Mouse (Mus musculus) kidney, embryonic 14.5 days (tissue): ENCODE measurements around the gene Rcc2. TPM values are rescaled to one million over a fixed set of nuclear protein-coding genes. Genes with fewer than 3 reads are reported as not detected.

ENCODE experiments used
- ATAC-seq: fragments of 200-750 bp; cut with Nextera tagmentation; 2 replicates; pipeline ENCODE4 v1.8.0; 2017; ENCODE audit warnings: moderate number of reproducible peaks, mild to moderate bottlenecking, moderate TSS enrichment, moderate library complexity; ENCODE audit not compliant: low FRiP score, low TSS enrichment
- H3K27ac ChIP-seq: fragments of 300-500 bp; sonication (generic); 2 replicates; pipeline ENCODE4 v1.5.1; 2014; ENCODE audit warnings: low read depth, mild to moderate bottlenecking, low read length, moderate library complexity, mixed read lengths
- H3K27me3 ChIP-seq: fragments of 300-500 bp; sonication (generic); 2 replicates; pipeline ENCODE4 v1.6.1; 2014; ENCODE audit warnings: mild to moderate bottlenecking, low read length; ENCODE audit not compliant: control insufficient read depth, insufficient read depth
- H3K36me3 ChIP-seq: fragments of 300-500 bp; sonication (generic); 2 replicates; pipeline ENCODE4 v1.6.1; 2014; ENCODE audit warnings: low read length, mixed read lengths; ENCODE audit not compliant: control insufficient read depth, insufficient read depth
- H3K4me1 ChIP-seq: fragments of 300-500 bp; sonication (generic); 2 replicates; pipeline ENCODE4 v1.6.1; 2014; ENCODE audit warnings: low read length, mixed read lengths; ENCODE audit not compliant: control insufficient read depth, insufficient read depth
- H3K4me2 ChIP-seq: fragments of 300-500 bp; sonication (generic); replicated peaks from 2 replicates; pipeline ENCODE4 v1.6.1; 2014; ENCODE audit warnings: low read depth, mild to moderate bottlenecking, low read length
- H3K4me3 ChIP-seq: fragments of 300-500 bp; sonication (generic); 2 replicates; pipeline ENCODE4 v1.5.1; 2014; ENCODE audit warnings: mild to moderate bottlenecking, low read length
- H3K9ac ChIP-seq: fragments of 300-500 bp; sonication (generic); 2 replicates; pipeline ENCODE4 v1.6.1; 2014; ENCODE audit warnings: low read depth, mild to moderate bottlenecking, low read length, moderate library complexity
- H3K9me3 ChIP-seq: fragments of 300-500 bp; sonication (generic); 2 replicates; pipeline ENCODE4 v1.6.1; 2016; ENCODE audit warnings: low read length; ENCODE audit not compliant: control insufficient read depth
- WGBS: fragments of 180-500 bp; shearing (Covaris S2); extraction: QIAGEN DNeasy Blood & Tissue Kit; methylation state at CpG from one replicate; pipeline ENCODE4 v1.1.7; 2014; 5-methylcytosine and 5-hydroxymethylcytosine counted together
- polyA plus RNA-seq: library from polyadenylated mRNA; unstranded; fragments of >200 nt; fragmentation: Nextera tagmentation; extraction: Ambion mirVana; gene quantifications from 2 replicates; pipeline ENCODE4 v1.2.1, GENCODE M21; 2014

The Rcc2 gene
- polyA plus RNA-seq, 1 experiment from 2014 or later: 35.3 TPM

- H3K27ac ChIP-seq: no peak overlapping the region
- H3K4me1 ChIP-seq: peaks cover 10% of the 10 kb centered on the region
- peaks cover 98% of the 10 kb centered on the region for H3K36me3 ChIP-seq
- no peak overlapping the region for H3K9ac ChIP-seq
- ATAC-seq: no peak
- H3K9me3 ChIP-seq: no peaks in the 10 kb centered on the region
- H3K4me2 ChIP-seq: no peak overlapping the region
- WGBS: 84% methylated on average over 5 of the region's 5 CpGs
- H3K27me3 ChIP-seq: no peaks in the 10 kb centered on the region
- H3K4me3 ChIP-seq: no peak overlapping the region
Observed at GRCm38 (mm10) chr4:140714586-140714985, 14.2 kb downstream of the Rcc2 start.

GRCm38 (mm10) chr4:140716994-140717393 lies 16.7 kb downstream of the Rcc2 start:
- H3K9me3 ChIP-seq: no peaks in the 10 kb centered on the region
- no peak overlapping the region for H3K27ac ChIP-seq
- no peak overlapping the region for H3K9ac ChIP-seq
- H3K4me3 ChIP-seq: no peak overlapping the region
- peaks cover 10% of the 10 kb centered on the region for H3K4me1 ChIP-seq
- no peak overlapping the region for H3K4me2 ChIP-seq
- H3K27me3 ChIP-seq: no peaks in the 10 kb centered on the region
- 94% methylated on average over 11 of the region's 11 CpGs for WGBS
- H3K36me3 ChIP-seq: peaks cover 98% of the 10 kb centered on the region
- ATAC-seq: no peak

GRCm38 (mm10) chr4:140718436-140718835 lies 18.1 kb downstream of the Rcc2 start:
- Histone ChIP-seq H3K36me3 (peaks cover 98% of the 10 kb centered on the region), H3K27ac (no peak overlapping the region), H3K4me3 (no peak overlapping the region), H3K4me2 (no peak overlapping the region), H3K9ac (no peak overlapping the region), H3K4me1 (peaks cover 3% of the 10 kb centered on the region), H3K27me3 (no peaks in the 10 kb centered on the region), H3K9me3 (no peaks in the 10 kb centered on the region)
- WGBS: 91% methylated on average over 9 of the region's 9 CpGs
- ATAC-seq: no peak

- 94% methylated on average over 5 of the region's 5 CpGs for WGBS
- no peak overlapping the region for H3K27ac ChIP-seq
- no peaks in the 10 kb centered on the region for H3K9me3 ChIP-seq
- H3K4me3 ChIP-seq: no peak overlapping the region
- no peaks in the 10 kb centered on the region for H3K27me3 ChIP-seq
- H3K4me2 ChIP-seq: no peak overlapping the region
- no peak for ATAC-seq
- peaks cover 87% of the 10 kb centered on the region for H3K36me3 ChIP-seq
- H3K9ac ChIP-seq: no peak overlapping the region
- H3K4me1 ChIP-seq: no peaks in the 10 kb centered on the region
Observed at GRCm38 (mm10) chr4:140720091-140720490, 19.8 kb downstream of the Rcc2 start.

GRCm38 (mm10) chr4:140721968-140722490 lies 21.7 kb downstream of the Rcc2 start:
- H3K27ac ChIP-seq: no peak overlapping the region
- H3K4me2 ChIP-seq: no peak overlapping the region
- no peaks in the 10 kb centered on the region for H3K9me3 ChIP-seq
- H3K36me3 ChIP-seq: peaks cover 71% of the 10 kb centered on the region
- WGBS: 86% methylated on average over 20 of the region's 20 CpGs
- H3K27me3 ChIP-seq: no peaks in the 10 kb centered on the region
- no peak for ATAC-seq
- no peak overlapping the region for H3K4me3 ChIP-seq
- H3K4me1 ChIP-seq: no peaks in the 10 kb centered on the region
- H3K9ac ChIP-seq: no peak overlapping the region

GRCm38 (mm10) chr4:140722710-140723109 lies 22.4 kb downstream of the Rcc2 start:
- Histone ChIP-seq H3K9me3 (no peaks in the 10 kb centered on the region), H3K4me2 (no peak overlapping the region), H3K4me1 (no peaks in the 10 kb centered on the region), H3K9ac (no peak overlapping the region), H3K4me3 (no peak overlapping the region), H3K27me3 (no peaks in the 10 kb centered on the region), H3K36me3 (peaks cover 64% of the 10 kb centered on the region), H3K27ac (no peak overlapping the region)
- 78% methylated on average over 9 of the region's 9 CpGs for WGBS
- ATAC-seq: no peak

GRCm38 (mm10) chr4:140723192-140723591 lies 22.9 kb downstream of the Rcc2 start:
- no peak for ATAC-seq
- 87% methylated on average over 9 of the region's 9 CpGs for WGBS
- no peak overlapping the region for H3K9ac ChIP-seq

GRCm38 (mm10) chr4:140723801-140724200 lies 23.5 kb downstream of the Rcc2 start:
- Histone ChIP-seq H3K27me3 (no peaks in the 10 kb centered on the region), H3K36me3 (peaks cover 54% of the 10 kb centered on the region), H3K27ac (no peak overlapping the region), H3K4me2 (no peak overlapping the region), H3K9me3 (no peaks in the 10 kb centered on the region), H3K4me3 (no peak overlapping the region), H3K4me1 (no peaks in the 10 kb centered on the region), H3K9ac (no peak overlapping the region)
- WGBS: 46% methylated on average over 5 of the region's 5 CpGs
- peak; percentile 56; the same call in 1 of the 2 replicates for ATAC-seq

More at GRCm38 (mm10) chr4:140723192-140723591, 22.9 kb downstream of the Rcc2 start:
- Histone ChIP-seq H3K36me3 (peaks cover 60% of the 10 kb centered on the region), H3K4me3 (no peak overlapping the region), H3K4me1 (no peaks in the 10 kb centered on the region), H3K4me2 (no peak overlapping the region), H3K27ac (no peak overlapping the region), H3K9me3 (no peaks in the 10 kb centered on the region), H3K27me3 (no peaks in the 10 kb centered on the region)

- 89% methylated on average over 6 of the region's 6 CpGs for WGBS
- Histone ChIP-seq H3K36me3 (peaks cover 44% of the 10 kb centered on the region), H3K4me1 (no peaks in the 10 kb centered on the region), H3K4me3 (no peak overlapping the region), H3K9me3 (no peaks in the 10 kb centered on the region), H3K27ac (no peak overlapping the region), H3K27me3 (no peaks in the 10 kb centered on the region), H3K9ac (no peak overlapping the region), H3K4me2 (no peak overlapping the region)
- no peak for ATAC-seq
Observed at GRCm38 (mm10) chr4:140724739-140725138, 24.4 kb downstream of the Rcc2 start.
